Mouse (Mus musculus): ENCODE measurements at regions not wholly inside any gene's neighbourhood (a gene's known extent, or its start where the extent isn't known, plus 50 kb on each side); places are given as distances from the start of the nearest gene placed in this dataset.

- no peaks in the 10 kb centered on the region for H3K36me3 ChIP-seq
- H3K27me3 ChIP-seq (replicated peaks), result no peaks in the 10 kb centered on the region
- H3K4me2 ChIP-seq (replicated peaks), result no peak overlapping the region
- WGBS, result 70% methylated on average over 7 of the region's 7 CpGs
- no peak overlapping the region for H3K4me3 ChIP-seq (replicated peaks)
- H3K27ac ChIP-seq, result no peak overlapping the region
- no peaks in the 10 kb centered on the region for H3K4me1 ChIP-seq (replicated peaks)
- H3K9me3 ChIP-seq, result no peaks in the 10 kb centered on the region
- no peak overlapping the region for H3K9ac ChIP-seq
- ATAC-seq, result peak; percentile 61
These were observed 73.0 kb upstream of the Arid1b start for GRCm38 (mm10) chr17:4921121-4921520.

GRCm38 (mm10) chr17:4928631-4929030 lies 65.5 kb upstream of the Arid1b start:
- Histone ChIP-seq H3K27me3 (replicated peaks) (no peaks in the 10 kb centered on the region), H3K36me3 (no peaks in the 10 kb centered on the region), H3K4me2 (replicated peaks) (no peak overlapping the region), H3K4me1 (replicated peaks) (0 out of 2 replicates have a peak, but pooled peaks cover 2% of the 10 kb centered on the region), H3K4me3 (replicated peaks) (no peak overlapping the region), H3K9ac (no peak overlapping the region), H3K27ac (no peak overlapping the region), H3K9me3 (no peaks in the 10 kb centered on the region)
- peak; percentile 84 for ATAC-seq
- 40% methylated on average over 5 of the region's 5 CpGs for WGBS

GRCm38 (mm10) chr17:4935268-4935667 lies 58.9 kb upstream of the Arid1b start:
- WGBS, result 89% methylated on average over 5 of the region's 5 CpGs
- no peak for ATAC-seq
- Histone ChIP-seq H3K27ac (no peak overlapping the region), H3K9ac (no peak overlapping the region), H3K4me1 (replicated peaks) (no peaks in the 10 kb centered on the region), H3K4me3 (replicated peaks) (no peak overlapping the region), H3K4me2 (replicated peaks) (no peak overlapping the region), H3K36me3 (no peaks in the 10 kb centered on the region), H3K9me3 (no peaks in the 10 kb centered on the region), H3K27me3 (replicated peaks) (no peaks in the 10 kb centered on the region)

GRCm38 (mm10) chr17:4940589-4940988 lies 53.5 kb upstream of the Arid1b start:
- no peak overlapping the region for H3K4me3 ChIP-seq (replicated peaks)
- WGBS, result 71% methylated on average over 9 of the region's 9 CpGs
- no peaks in the 10 kb centered on the region for H3K27me3 ChIP-seq (replicated peaks)
- H3K27ac ChIP-seq, result no peak overlapping the region
- H3K36me3 ChIP-seq, result no peaks in the 10 kb centered on the region
- no peak for ATAC-seq
- H3K4me2 ChIP-seq (replicated peaks), result no peak overlapping the region
- 0 out of 2 replicates have a peak, but pooled peaks cover 4% of the 10 kb centered on the region for H3K4me1 ChIP-seq (replicated peaks)
- no peak overlapping the region for H3K9ac ChIP-seq
- no peaks in the 10 kb centered on the region for H3K9me3 ChIP-seq

- Histone ChIP-seq H3K4me2 (replicated peaks) (no peak overlapping the region), H3K4me1 (replicated peaks) (peaks cover 9% of the 10 kb centered on the region; the same call in 1 of the 2 replicates), H3K9ac (no peak overlapping the region), H3K36me3 (no peaks in the 10 kb centered on the region), H3K27ac (no peak overlapping the region), H3K27me3 (replicated peaks) (no peaks in the 10 kb centered on the region), H3K9me3 (no peaks in the 10 kb centered on the region), H3K4me3 (replicated peaks) (no peak overlapping the region)
- no peak for ATAC-seq
- 69% methylated on average over 4 of the region's 4 CpGs for WGBS
These were observed 52.8 kb upstream of the Arid1b start for GRCm38 (mm10) chr17:4941286-4941800.

GRCm38 (mm10) chr17:4942868-4943267 lies 51.3 kb upstream of the Arid1b start:
- H3K4me3 ChIP-seq (replicated peaks), result no peak overlapping the region
- no peaks in the 10 kb centered on the region for H3K27me3 ChIP-seq (replicated peaks)
- no peaks in the 10 kb centered on the region for H3K36me3 ChIP-seq
- H3K9ac ChIP-seq, result no peak overlapping the region
- H3K9me3 ChIP-seq, result no peaks in the 10 kb centered on the region
- H3K4me1 ChIP-seq (replicated peaks), result peaks cover 11% of the 10 kb centered on the region; the same call in 1 of the 2 replicates
- no peak overlapping the region for H3K4me2 ChIP-seq (replicated peaks)
- 94% methylated on average over 7 of the region's 7 CpGs for WGBS
- no peak for ATAC-seq
- H3K27ac ChIP-seq, result no peak overlapping the region

Data from intestine, embryonic 15.5 days (tissue).